Mouse (Mus musculus) heart, postnatal 36 days (tissue): Measurements from ENCODE around the gene Chd9. TPM values are rescaled to one million over a fixed set of nuclear protein-coding genes. Genes with fewer than 3 reads are reported as not detected.

Experiments
- DNase-seq, 2 experiments: peaks; one replicate each; pipeline ENCODE4 v3.0.0; 2021 to 2022
- intact Hi-C: fragments of 180-260 bp; cut with DNase I; formaldehyde crosslinking; loops from one replicate; pipeline ENCODE4 v1.15.1; 2025
- total RNA-seq, 2 experiments: library from RNA; stranded (reverse); gene quantifications; 2 replicates each; pipeline ENCODE4 v1.2.3; 2021

Gene Chd9
- total RNA-seq, 2 experiments from 2014 or later: 46.8 to 49.4 TPM

- intact Hi-C loops: loop anchor here (1.0 kb wide), 1 partner anchor 127 kb away; the partner anchor contains the start of gene Chd9
- DNase-seq: peak; percentile 65 to 75
Measured at GRCm38 (mm10) chr8:90954802-90955760, 126.9 kb downstream of the Chd9 start.

DNA sequence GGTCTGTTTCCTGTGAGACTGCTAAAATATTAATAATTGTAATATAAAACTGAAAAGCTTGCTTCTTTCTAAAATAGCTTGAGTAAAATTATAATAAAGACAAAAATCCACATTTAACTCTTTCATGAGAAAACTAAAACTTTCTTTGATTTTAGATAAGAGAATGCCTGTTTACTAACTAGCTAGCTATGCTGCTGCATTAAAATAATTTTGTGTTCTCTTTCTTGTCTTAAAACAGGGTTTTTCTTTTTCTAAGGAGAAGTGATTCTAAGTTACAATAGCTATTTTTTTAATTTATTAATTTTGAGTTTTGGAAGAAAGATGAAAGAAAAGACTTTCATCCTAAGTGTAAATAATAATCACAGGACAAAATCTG lies 127.6 kb downstream of the Chd9 start:
- intact Hi-C loops: no loop called here
- DNase-seq: no peak

DNA sequence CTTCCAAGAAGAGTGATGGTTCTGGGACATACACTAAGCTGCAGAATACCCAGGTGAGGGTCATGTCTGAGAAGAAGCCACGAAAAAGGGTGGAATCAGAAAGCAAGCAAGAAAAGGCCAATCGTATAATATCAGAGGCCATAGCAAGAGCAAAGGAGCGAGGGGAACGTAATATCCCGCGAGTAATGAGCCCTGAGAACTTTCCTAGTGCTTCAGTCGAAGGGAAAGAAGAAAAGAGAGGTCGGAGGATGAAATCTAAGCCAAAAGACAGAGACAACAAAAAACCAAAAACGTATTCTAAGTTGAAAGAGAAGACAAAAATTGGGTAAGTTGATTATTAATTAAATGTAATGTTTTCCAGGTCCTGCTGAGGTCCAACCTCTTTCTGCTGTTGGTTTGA lies 128.2 kb downstream of the Chd9 start:
- intact Hi-C loops: no loop called here
- DNase-seq: no peak

DNA sequence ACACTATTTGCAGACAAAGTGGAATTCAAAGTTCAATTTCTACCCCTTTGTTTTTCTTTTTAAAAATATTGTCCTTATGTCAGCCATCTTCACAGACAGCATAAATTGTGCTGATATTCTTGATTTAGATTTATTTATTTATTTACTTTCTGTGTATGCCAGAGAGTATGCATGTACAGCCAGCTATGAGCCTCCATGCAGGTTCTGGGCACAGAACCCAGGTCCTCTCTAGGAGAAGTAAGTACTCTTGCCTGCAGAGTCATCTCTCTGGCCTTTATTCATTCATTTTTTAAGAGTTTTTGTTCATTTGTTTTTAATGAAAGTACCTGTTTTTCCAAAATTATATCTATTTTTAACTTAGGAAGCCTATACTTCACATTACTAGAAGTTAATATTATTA lies 129.6 kb downstream of the Chd9 start:
- no peak for DNase-seq
- intact Hi-C loops: no loop called here

DNA sequence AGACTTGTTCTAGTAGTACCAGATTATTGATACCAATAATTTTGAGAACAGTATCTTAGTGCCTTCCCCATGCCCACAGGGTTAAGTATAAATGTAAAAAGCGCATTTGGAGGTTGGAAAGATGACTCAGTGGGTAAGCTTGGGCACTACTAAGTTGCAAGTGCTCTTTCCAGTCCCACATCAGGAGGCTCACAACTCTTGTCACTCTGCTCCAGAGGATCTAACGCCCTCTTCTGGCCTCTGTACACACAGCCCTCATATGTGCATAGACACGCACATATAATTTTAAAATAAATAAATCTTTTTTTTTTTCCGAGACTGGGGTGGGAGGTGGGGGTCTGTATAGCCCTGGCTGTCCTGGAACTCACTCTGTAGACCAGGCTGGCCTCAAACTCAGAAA lies 131.6 kb downstream of the Chd9 start:
- DNase-seq: no peak
- intact Hi-C loops: no loop called here

DNA sequence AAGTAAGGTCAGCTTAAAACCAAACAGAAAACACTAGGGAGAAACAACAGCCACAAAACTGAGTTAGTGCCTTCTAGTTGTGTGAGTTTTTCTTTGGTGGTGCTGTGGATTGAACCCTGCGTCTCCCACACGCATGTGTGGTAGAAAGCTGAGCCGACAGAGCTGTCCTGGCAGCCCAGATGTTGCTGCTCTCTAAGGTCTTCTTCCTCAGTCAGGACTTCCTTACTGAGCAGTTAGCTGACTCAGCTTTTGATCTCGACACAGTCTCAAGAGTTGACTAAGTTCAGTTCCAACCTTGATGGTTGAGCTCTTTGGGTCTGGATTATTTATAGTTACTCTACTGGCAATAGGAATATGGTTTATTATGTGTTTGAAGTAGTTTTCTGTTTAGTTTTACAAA lies 133.5 kb downstream of the Chd9 start:
- no peak for DNase-seq
- intact Hi-C loops: no loop called here

GRCm38 (mm10) chr8:90964044-90964443 lies 135.9 kb downstream of the Chd9 start:
- intact Hi-C loops: no loop called here
- no peak for DNase-seq

DNA sequence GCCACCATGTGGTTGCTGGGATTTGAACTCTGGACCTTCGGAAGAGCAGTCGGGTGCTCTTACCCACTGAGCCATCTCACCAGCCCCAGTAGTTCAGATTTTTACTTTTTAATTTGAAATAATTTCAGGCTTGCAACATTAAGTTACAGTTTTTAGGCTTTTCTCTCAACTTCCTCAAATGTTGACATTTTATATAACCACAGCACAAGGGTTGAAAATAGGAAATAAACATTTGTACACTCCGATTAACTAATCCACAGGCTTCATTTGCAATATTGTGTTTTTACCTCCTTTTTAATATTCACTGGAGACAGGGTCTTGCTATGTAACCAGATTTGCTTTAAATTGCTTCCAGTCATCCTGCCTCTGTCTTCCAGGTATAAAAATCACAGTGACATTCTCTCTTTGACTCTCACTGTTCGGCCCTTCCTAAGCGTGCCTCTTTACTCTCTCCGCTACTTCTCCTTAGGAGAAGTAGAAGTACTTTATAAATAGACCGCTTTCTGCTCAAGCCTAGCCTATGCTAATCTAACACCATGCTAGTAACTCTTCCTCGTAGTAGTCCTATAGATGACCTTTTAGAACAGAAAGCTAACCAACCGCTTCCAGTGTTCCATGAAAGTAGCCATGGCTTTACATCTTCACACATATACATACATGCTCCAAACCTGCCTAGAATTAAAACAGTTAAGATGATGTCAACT lies 137.5 kb downstream of the Chd9 start:
- intact Hi-C loops: no loop called here
- DNase-seq: no peak

DNA sequence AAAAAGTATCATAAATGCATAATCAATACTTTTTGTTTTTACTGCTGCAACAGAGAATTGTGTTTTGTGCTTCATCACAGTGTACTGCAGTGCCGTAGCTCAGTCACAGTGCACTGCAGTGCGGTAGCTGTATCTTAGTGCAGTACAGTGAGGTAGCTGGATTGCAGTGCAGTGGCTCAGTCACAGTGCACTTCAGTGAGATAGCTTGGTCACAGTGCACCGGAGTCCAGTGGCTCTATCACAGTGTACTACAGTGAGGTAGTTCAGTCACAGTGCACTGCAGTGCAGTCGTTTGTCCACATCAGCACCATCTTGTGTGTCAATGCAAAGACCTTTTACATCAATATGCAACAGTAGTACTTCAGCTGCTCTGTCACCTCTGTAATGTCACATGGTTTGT lies 140.2 kb downstream of the Chd9 start:
- intact Hi-C loops: no loop called here
- DNase-seq: no peak

DNA sequence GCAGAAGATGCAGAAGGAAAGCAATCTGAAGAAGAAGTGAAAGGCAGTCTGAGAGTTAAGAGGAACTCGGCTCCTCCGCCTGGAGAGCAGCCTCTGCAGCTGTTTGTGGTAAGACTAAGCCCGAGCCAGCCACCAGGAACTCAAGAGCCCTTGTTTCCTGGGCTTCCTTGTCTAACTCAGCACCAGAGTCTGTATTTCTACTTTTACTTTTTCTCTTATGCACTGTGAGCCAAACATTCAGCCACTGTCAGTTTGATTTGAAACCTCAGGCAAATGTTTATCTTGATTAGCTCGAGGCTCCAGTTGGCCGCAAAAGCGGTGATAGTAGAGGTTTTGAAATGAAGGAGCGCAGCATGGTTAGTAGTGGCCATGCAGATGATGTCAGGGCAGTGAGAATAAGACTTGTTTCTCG lies 148.8 kb downstream of the Chd9 start:
- no peak for DNase-seq

DNA sequence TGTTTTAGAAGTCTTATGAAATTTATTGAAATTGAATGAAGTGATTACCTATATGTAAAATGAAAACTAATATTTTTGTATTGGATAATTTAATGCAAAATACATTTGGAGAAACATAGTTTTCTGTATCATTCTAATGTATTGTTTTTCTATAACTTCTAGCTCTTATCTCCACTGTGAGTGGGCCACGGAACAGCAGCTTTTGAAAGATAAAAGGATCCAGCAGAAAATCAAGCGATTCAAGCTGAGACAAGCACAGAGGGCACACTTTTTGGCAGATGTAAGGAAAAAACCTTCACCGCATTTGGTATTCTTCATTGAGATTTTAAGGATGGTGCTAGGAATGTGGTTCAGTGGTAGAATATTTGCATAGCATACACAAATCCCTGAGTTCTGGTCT lies 150.6 kb downstream of the Chd9 start:
- DNase-seq: no peak
- intact Hi-C loops: no loop called here

More for the DNA sequence above, 148.8 kb downstream of the Chd9 start:
- intact Hi-C loops: no loop called here

- intact Hi-C loops: no loop called here
- DNase-seq: no peak
Measured at GRCm38 (mm10) chr8:90979295-90979694, 151.1 kb downstream of the Chd9 start.

DNA sequence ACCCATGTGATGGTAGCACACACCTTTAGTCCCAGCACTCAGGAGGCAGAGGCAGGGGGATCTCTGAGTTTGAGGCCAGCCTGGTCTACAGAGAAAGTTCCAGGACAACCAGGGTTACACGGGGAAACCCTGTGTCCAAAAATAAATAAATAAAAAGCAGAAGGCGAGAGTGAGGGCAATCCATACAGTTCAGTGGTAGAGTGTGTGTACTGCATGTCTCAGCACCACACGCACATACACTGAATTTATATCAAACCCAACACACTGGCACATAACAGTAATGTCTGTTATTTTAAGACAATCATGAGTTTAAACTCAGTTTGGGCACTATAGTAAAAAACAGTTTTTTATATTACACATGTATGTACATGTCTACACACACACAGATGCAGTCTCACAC lies 153.9 kb downstream of the Chd9 start:
- no peak for DNase-seq
- intact Hi-C loops: no loop called here

DNA sequence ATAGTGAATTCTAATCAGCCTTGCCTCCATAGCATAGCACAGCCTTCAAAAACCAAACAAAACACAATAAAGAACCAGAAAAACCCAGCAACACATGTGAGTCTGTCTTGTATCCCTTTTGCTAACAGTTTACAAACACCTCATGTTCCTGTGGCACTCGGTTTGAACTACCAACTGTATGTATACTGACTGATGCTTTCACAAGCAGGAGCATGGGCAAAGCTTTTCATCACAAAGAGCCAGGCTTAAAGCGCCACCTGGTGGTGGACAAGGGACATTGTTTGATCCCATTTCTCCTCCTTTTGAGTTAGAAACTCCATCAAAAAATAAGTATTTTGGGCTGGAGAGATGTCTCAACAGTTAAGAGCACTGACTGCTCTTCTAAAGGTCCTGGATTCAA lies 191.6 kb downstream of the Chd9 start:
- intact Hi-C loops: loop anchor here (1.0 to 5.0 kb wide), 3 partner anchors 112 to 225 kb away; no protein-coding TSS in a partner anchor
- DNase-seq: peak; percentile 70 to 74

DNA sequence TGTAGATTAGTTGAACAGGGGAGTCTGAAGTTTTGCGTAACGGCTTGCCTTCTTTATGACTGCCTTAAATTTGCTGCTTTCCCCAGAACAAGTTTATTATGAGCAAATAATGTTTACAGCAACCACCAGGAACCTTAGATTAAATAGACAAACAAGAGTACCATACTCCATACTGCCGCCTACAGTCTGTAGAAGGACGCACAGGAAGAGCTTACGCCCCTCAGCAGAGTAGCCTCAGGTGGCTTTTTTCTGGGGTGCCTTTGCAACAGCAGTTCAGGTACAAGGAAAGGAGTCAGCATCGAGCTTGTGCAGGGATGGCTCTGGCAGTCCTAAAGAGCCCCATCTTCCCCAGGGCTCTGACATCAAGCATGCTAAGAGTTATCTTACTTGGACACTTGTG lies 206.3 kb downstream of the Chd9 start:
- no peak for DNase-seq
- intact Hi-C loops: no loop called here

GRCm38 (mm10) chr8:91036905-91037304 lies 208.8 kb downstream of the Chd9 start:
- no peak for DNase-seq
- intact Hi-C loops: no loop called here

DNA sequence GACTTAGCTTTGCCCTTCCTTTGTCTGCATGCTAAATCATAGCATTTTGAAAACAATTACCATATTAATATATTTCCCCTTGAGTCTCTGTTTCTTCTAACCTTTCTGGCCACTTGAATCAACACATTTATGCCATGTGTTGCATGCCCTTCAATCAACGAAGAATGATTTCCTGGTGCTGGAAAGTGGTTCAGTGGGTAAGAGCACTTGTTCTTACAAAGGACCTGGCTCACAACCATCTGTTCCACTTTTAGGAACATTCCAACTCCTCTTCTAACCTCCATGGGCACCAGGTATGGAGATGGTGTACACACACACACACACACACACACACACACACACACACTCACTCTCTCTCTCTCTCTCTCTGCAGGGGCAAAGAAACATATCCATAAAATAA lies 210.5 kb downstream of the Chd9 start:
- DNase-seq: no peak
- intact Hi-C loops: no loop called here

DNA sequence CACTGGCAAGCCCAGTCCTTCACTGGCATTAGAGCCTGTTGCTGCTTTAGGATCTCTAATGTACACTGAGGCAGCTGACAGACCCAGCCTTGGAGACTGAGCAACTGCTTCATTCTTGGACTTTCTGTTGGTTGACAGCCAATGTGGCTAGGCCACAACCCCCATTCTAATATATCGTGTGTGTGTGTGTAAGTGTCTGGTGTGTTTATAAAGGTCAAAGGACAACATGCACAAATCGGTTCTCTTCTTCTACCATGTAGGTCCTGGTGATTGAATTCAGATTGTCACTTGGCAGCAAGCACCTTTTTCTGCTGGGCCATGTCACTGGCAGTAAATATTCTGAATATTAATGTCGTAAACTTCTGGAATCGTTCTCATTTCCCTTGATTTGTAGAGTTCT lies 218.2 kb downstream of the Chd9 start:
- intact Hi-C loops: no loop called here
- no peak for DNase-seq

GRCm38 (mm10) chr8:91051037-91051436 lies 222.9 kb downstream of the Chd9 start:
- DNase-seq: peak; percentile 68 to 79
- intact Hi-C loops: no loop called here

DNA sequence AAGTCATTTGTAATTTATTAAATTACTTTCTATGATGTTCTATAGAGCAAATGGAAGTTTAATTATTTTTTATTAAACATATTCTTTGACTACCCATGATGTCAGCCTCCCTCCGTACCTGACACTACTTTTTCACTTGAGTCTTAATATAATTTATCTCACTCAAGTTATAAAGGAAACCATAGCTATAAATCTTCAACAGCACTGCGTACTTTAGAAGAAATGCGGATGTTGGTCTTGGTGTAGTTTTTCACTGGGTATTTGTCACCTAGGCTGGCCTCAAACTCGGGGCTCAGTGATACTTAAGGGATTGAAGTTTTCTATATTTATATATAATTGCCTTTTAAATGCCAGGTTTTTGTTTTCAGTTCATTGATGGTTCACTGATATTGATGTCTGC lies 226.3 kb downstream of the Chd9 start:
- intact Hi-C loops: no loop called here
- no peak for DNase-seq

DNA sequence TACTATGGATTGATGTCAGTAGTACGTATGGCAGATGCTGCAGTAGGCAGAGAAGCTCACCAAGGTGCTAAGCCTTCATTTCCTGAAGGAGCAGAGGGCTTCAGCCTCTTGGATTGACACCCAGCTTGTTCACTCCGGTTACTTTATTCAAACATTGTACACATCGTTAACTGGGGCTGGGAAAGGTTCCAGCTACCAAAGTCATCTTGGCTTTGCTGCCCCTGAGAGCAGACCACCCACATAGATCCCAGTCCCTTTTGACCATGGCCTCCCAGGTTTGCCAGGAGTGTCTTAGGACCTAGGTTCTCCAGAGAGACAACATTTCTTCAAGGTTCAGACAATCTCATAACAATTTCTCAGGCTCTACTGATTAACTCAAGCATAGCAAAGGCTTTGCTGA lies 228.7 kb downstream of the Chd9 start:
- DNase-seq: no peak
- intact Hi-C loops: no loop called here

DNA sequence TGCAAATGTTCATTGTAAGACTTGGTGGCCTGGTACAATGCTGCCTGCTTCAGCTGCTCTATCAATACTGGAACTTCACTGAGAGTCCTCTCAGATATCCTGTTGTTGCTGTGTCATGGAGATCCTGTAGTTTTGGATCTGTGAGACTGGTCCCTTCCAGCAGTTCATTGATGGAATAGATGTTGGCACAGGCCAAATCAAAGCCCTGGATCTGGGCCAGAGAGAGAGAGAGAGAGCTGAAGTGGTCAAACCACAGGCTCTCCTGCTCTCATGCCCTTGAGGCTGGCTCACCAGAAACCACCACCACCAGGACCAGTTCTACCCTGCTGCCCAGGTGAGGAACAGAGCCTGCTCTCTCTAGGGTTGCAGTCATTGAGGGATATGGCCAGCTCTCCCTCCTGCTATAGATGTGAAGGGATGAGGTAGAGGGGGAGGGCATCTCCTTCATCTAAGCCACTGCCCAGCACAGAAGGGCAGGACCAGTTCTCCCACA lies 231.0 kb downstream of the Chd9 start:
- DNase-seq: no peak
- intact Hi-C loops: no loop called here
